Mouse (Mus musculus) embryo, embryonic 10.5 days (tissue): ENCODE data around the gene Il23r.
"Not testable (repeated sequence)": the region's sequence is repeated elsewhere in the genome, so short reads cannot be mapped to it uniquely, and the experiment has no call there.

Source experiments
- DNase-seq: peaks from one replicate; pipeline ENCODE4 v3.0.0-alpha.2; 2015; ENCODE audit warnings: low spot score

Il23r gene

GRCm38 (mm10) chr6:67491755-67492154 lies at the start of gene Il23r:
Gene Il23r, minus strand, starts transcription at chr6:67491855.
- no peak for DNase-seq

DNA sequence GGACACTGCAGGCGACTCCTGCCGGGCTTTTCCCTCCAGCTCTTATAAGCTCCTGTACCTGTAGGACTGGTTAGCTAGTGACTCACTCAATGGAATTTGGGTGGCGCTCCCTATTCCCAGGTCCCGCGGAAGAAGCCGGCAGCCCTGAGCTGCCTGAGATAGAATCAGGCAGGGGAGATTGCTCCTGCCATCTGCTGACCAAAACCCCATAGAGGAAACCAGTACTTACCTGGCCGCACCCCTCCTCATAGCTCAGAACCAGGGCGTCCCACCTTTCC lies 44.1 kb upstream of the Il23r start, which contains the start of gene Tacstd2:
Gene Tacstd2, minus strand, starts transcription at position 20 of the 278 bp plus-strand sequence.
- DNase-seq = no peak

DNA sequence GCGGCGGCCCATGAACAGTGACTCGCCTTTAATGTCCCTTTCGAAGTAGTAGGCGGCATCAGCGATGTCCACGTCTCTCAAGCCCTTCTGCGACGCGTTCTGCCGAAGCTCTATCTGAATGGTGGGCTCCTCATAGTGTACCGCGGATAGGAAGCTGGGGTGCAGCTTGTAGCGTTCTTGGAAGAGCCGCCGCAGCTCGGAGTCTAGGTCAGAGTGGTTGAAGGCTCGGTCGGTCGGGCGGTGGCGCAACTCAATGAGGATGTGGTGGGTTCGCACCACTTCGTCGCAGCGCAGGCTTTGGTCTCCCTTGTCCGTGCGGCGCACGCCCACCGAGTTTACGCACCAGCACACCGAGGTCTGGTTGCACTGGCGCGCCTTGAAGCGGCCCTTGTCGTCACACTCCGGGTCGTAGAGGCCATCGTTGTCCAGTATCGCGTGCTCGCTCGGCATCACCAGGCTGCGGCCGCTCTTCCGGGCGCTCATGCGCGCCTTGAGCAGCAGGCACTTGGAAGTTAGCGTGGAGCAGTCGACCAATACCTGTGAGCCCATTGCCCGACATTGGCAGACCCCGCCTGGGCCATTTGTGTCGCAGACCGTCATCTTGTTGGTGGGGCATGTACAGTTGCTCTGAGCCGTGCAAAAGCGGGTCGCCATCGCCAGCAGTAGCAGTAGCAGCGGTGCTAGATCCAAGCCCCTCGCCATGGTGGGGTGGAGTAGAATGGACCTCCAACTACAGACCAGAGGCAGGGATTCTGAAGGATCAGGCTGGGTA lies 43.5 kb upstream of the Il23r start:
- peak; percentile 66 for DNase-seq

GRCm38 (mm10) chr6:67534191-67535004 lies 42.7 kb upstream of the Il23r start:
- DNase-seq = peak; percentile 42

GRCm38 (mm10) chr6:67532665-67533440 lies 41.2 kb upstream of the Il23r start:
- DNase-seq = peak; percentile 65

- no peak for DNase-seq
Observed at GRCm38 (mm10) chr6:67531822-67532162, 40.1 kb upstream of the Il23r start.

GRCm38 (mm10) chr6:67530992-67531821 lies 39.6 kb upstream of the Il23r start:
- DNase-seq = peak; percentile 10

- DNase-seq = no peak
Observed at GRCm38 (mm10) chr6:67526356-67526755, 34.7 kb upstream of the Il23r start.

GRCm38 (mm10) chr6:67510752-67511151 lies 19.1 kb upstream of the Il23r start:
- peak; percentile 44 for DNase-seq

DNA sequence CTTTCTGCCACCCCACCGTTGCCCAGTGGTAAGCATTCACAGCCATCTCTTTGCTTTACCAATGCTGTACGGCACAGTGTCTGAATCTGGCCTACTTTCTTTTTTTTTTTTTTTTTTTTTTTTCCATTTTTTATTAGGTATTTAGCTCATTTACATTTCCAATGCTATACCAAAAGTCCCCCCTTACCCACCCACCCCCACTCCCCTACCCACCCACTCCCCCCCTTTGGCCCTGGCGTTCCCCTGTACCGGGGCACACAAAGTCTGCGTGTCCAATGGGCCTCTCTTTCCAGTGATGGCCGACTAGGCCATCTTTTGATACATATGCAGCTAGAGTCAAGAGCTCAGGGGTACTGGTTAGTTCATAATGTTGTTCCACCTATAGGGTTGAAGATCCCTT lies 10.3 kb upstream of the Il23r start:
- DNase-seq = not testable (repeated sequence)

GRCm38 (mm10) chr6:67481012-67481411 lies 10.6 kb downstream of the Il23r start:
- DNase-seq = no peak

GRCm38 (mm10) chr6:67471242-67471641 lies 20.4 kb downstream of the Il23r start:
- DNase-seq = no peak

- no peak for DNase-seq
Observed at GRCm38 (mm10) chr6:67459424-67459823, 32.2 kb downstream of the Il23r start.

GRCm38 (mm10) chr6:67451330-67451729 lies 40.3 kb downstream of the Il23r start:
- DNase-seq = peak; percentile 42

DNA sequence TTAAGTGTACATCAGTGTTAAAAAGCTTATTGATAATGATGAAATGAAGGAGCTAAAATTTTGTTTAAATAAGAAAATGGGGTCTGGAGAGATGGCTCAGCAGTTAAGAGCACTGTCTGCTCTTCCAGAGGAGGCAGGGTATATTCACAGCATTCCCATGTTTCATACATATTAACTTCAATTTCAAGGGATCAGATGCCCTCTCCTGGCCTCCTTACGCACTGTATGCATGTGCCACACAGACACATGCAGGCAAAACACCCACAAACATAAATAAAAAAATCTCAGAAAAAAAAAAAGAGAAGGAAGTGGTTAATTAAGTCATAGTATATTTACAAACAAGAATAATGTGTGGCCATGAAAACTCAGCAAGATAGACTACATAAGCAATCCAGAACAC lies 45.8 kb downstream of the Il23r start:
- no peak for DNase-seq

DNA sequence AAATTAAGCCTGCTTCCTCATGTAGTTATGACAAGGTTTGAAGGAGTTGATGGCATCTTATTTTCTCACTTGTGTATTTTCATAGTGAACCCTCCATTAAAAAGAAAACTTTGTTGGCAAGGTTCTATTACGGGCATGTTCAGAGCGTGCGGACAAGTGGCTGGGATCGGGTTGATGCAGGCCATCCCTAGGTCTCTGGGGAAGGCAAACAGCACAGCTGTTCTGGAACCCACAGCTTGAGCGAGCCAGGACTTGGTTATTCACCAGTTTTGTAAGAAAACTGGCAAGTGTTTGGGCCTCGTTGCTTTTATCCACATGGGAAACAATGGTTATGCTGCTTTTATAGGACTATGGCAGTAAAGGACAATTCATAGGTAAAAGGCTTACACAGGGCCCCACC lies 48.5 kb downstream of the Il23r start:
- no peak for DNase-seq

DNA sequence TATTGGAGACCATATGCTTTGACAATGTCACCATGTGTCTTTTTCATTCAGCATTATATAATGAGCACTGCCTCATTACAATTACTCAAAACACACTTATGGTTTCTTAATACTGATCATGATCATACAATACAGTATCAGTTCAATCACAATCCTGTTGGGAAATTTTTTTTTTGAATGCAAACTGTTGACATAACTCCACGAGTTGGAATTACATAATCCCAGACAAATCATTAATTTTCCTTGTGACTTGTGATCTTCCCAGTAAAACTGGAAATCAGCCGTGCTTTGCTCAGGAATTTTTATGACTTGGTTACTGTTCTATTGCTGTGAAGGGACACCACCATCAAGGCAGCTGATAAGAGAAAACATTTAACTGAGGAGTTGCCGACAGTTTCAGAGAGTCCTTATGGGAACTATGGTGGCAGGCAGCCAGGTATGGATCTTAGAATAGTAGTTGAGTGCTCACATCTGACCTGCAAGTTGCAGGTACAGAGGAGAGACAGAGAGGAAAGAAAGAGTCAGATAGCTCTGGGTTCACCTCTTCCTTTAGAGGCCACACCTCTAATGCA lies 53.8 kb downstream of the Il23r start:
- DNase-seq = no peak

GRCm38 (mm10) chr6:67437028-67437427 lies 54.6 kb downstream of the Il23r start:
- DNase-seq = no peak

GRCm38 (mm10) chr6:67436295-67436694 lies 55.4 kb downstream of the Il23r start:
- no peak for DNase-seq

DNA sequence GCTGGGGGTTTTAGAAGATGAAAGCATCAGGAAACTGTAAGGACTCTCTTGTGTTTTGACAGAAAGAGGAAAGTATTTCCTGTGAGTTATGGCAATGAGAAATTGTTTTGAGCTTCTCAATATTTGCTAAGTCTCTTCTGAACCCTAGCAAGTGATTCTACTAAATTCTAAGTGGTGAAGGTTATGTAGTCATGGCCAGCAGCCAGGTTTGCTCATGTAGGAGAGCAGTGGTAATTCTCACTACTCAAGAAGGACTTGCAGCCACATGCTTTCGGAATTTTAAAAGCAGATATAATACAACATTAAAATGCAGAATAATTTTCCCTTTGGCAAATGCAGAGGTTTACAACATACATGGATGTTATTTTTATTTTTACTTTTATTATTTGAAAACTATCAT lies 55.9 kb downstream of the Il23r start:
- no peak for DNase-seq

- DNase-seq = no peak
Observed at GRCm38 (mm10) chr6:67434755-67435452, 56.8 kb downstream of the Il23r start.
